Mouse (Mus musculus) liver, adult 2 months (tissue): ENCODE results near the gene Nxpe5. TPM values are rescaled to one million over a fixed set of nuclear protein-coding genes. Genes with fewer than 3 reads are reported as not detected.

Experiments
- DNase-seq: peaks from one replicate; pipeline ENCODE4 v3.0.0-alpha.2; 2011; ENCODE audit warnings: low read depth, low spot score; ENCODE audit errors: extremely low read depth
- H3K27ac ChIP-seq: fragments of 200-500 bp; replicated peaks from 2 replicates; pipeline ENCODE4 v1.5.1; 2012; ENCODE audit warnings: low read depth, mild to moderate bottlenecking, control low read depth, inconsistent platforms, low read length; ENCODE audit not compliant: insufficient read depth
- H3K27me3 ChIP-seq: fragments of 200-500 bp; 2 replicates; pipeline ENCODE4 v1.6.1; 2012; ENCODE audit warnings: mild to moderate bottlenecking, moderate library complexity, low read length, inconsistent platforms; ENCODE audit not compliant: control insufficient read depth, insufficient read depth
- H3K36me3 ChIP-seq: fragments of 200-500 bp; 2 replicates; pipeline ENCODE4 v1.6.1; 2012; ENCODE audit warnings: low read length, inconsistent platforms; ENCODE audit not compliant: control insufficient read depth, insufficient read depth
- H3K4me1 ChIP-seq: fragments of 200-500 bp; 2 replicates; pipeline ENCODE4 v1.6.1; 2011; ENCODE audit warnings: low read length; ENCODE audit not compliant: control insufficient read depth, insufficient read depth
- H3K4me3 ChIP-seq: fragments of 200-500 bp; 2 replicates; pipeline ENCODE4 v1.5.1; 2011; ENCODE audit warnings: low read depth, mild to moderate bottlenecking, control low read depth, low read length, moderate library complexity; ENCODE audit not compliant: insufficient read depth
- H3K79me2 ChIP-seq: fragments of 200-500 bp; 2 replicates; pipeline ENCODE4 v1.6.1; 2012; ENCODE audit warnings: inconsistent platforms, mild to moderate bottlenecking, low read length, moderate library complexity; ENCODE audit not compliant: control insufficient read depth, insufficient read depth
- H3K9ac ChIP-seq: fragments of 200-500 bp; 2 replicates; pipeline ENCODE4 v1.6.1; 2012; ENCODE audit warnings: low read depth, mild to moderate bottlenecking, control low read depth, inconsistent platforms, low read length
- CTCF ChIP-seq: fragments of 200-500 bp; IDR thresholded peaks from 2 replicates; pipeline ENCODE4 v1.5.1; 2011; ENCODE audit warnings: low read depth, low read length, control low read depth
- POLR2A ChIP-seq: fragments of 200-500 bp; IDR thresholded peaks from 2 replicates; pipeline ENCODE4 v1.6.1; 2011; ENCODE audit warnings: low read length, control low read depth; ENCODE audit not compliant: insufficient read depth; ENCODE audit errors: extremely low read depth
- WGBS: fragments of 180-500 bp; shearing (Covaris S2); methylation state at CpG from one replicate; pipeline ENCODE4 v1.1.7; 2018; 5-methylcytosine and 5-hydroxymethylcytosine counted together
- polyA plus RNA-seq: library from polyadenylated mRNA; depleted of rRNA; stranded (reverse); fragments of >200 nt; gene quantifications from 2 replicates; pipeline ENCODE4 v1.2.3, GENCODE M21; 2012; rRNA removed
- total RNA-seq: library from RNA; depleted of rRNA; stranded (reverse); fragments of >200 nt; gene quantifications from 2 replicates; pipeline ENCODE4 v1.2.3, GENCODE M21; 2014; rRNA removed

The Nxpe5 gene
- total and polyA plus RNA-seq, 2 experiments = 0.07 TPM; not detected in 1

DNA sequence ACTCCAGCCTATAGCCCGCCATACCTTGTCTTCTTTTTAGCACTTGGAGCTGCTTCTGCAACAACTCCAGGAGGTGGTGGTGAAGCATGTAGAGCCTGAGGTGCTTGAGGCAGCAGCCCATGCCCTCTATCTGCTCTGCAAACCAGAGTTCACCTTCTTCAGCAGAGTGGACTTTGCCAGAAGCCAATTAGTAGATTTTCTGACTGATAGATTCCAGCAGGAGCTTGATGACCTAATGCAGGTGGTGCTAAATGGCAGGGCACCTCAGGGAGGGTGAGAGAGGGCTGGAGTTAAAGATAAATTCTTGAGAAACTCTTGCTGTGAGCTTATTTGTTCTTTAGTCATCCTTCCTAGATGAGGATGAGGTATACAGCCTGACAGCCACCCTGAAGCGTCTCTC, 73.9 kb downstream of the Nxpe5 start:
- TF ChIP-seq CTCF (no peak), POLR2A (no peak)
- no peak overlapping the region for H3K27ac ChIP-seq
- H3K27me3 ChIP-seq = no peaks in the 10 kb centered on the region
- H3K36me3 ChIP-seq = no peaks in the 10 kb centered on the region
- H3K4me1 ChIP-seq = no peaks in the 10 kb centered on the region
- H3K9ac ChIP-seq = no peak overlapping the region
- no peak for DNase-seq
- no peaks in the 10 kb centered on the region for H3K79me2 ChIP-seq
- no peak overlapping the region for H3K4me3 ChIP-seq
- 91% methylated on average over 2 of the region's 2 CpGs for WGBS

Other genes with a start within 250 kb of the Nxpe5 start
- gene Azgp1, start 244.4 kb upstream of the Nxpe5 start, total RNA-seq = 1,462 and 1,614 TPM in 2 replicates
- 1,097 and 1,209 TPM in 2 replicates for gene Azgp1, start 244.4 kb upstream of the Nxpe5 start, polyA plus RNA-seq
- gene Smok3a, start 204.6 kb upstream of the Nxpe5 start, total RNA-seq = not detected in 2 replicates
- not detected in 2 replicates for gene Smok3a, start 204.6 kb upstream of the Nxpe5 start, polyA plus RNA-seq
- gene Smok3b, start 204.5 kb upstream of the Nxpe5 start, total RNA-seq = 0.37 TPM in 1 of 2 replicates, not detected in the other
- not detected in 2 replicates for gene Smok3b, start 204.5 kb upstream of the Nxpe5 start, polyA plus RNA-seq
- gene Smok3c, start 172.7 kb upstream of the Nxpe5 start, total RNA-seq = not detected in 2 replicates
- not detected in 2 replicates for gene Smok3c, start 172.7 kb upstream of the Nxpe5 start, polyA plus RNA-seq
- gene Zkscan1, start 140.8 kb upstream of the Nxpe5 start, total RNA-seq = 22.2 and 24.3 TPM in 2 replicates
- gene Zkscan1, start 140.8 kb upstream of the Nxpe5 start, polyA plus RNA-seq = 3.1 and 3.9 TPM in 2 replicates
- 8.9 and 10.2 TPM in 2 replicates for gene Zscan21, start 109.0 kb upstream of the Nxpe5 start, total RNA-seq
- gene Zscan21, start 109.0 kb upstream of the Nxpe5 start, polyA plus RNA-seq = 6.0 and 6.8 TPM in 2 replicates
- gene Zfp113, start 70.2 kb upstream of the Nxpe5 start, total RNA-seq = 3.5 and 3.8 TPM in 2 replicates
- 3.6 and 4.2 TPM in 2 replicates for gene Zfp113, start 70.2 kb upstream of the Nxpe5 start, polyA plus RNA-seq
- 61.9 and 74.4 TPM in 2 replicates for gene Cops6, start 64.8 kb upstream of the Nxpe5 start, total RNA-seq
- 109 and 118 TPM in 2 replicates for gene Cops6, start 64.8 kb upstream of the Nxpe5 start, polyA plus RNA-seq
- 9.6 and 12.3 TPM in 2 replicates for gene Ap4m1, start 53.9 kb upstream of the Nxpe5 start, total RNA-seq
- gene Ap4m1, start 53.9 kb upstream of the Nxpe5 start, polyA plus RNA-seq = 9.1 and 14.8 TPM in 2 replicates
- gene Mcm7, start 53.5 kb upstream of the Nxpe5 start, total RNA-seq = 11.0 and 14.8 TPM in 2 replicates
- 9.7 and 12.4 TPM in 2 replicates for gene Mcm7, start 53.5 kb upstream of the Nxpe5 start, polyA plus RNA-seq
- gene Taf6, start 38.4 kb upstream of the Nxpe5 start, total RNA-seq = 14.2 and 14.9 TPM in 2 replicates
- gene Taf6, start 38.4 kb upstream of the Nxpe5 start, polyA plus RNA-seq = 29.9 and 32.7 TPM in 2 replicates
- gene Cnpy4, start 38.4 kb upstream of the Nxpe5 start, total RNA-seq = 4.9 and 5.0 TPM in 2 replicates
- gene Cnpy4, start 38.4 kb upstream of the Nxpe5 start, polyA plus RNA-seq = 1.3 and 1.7 TPM in 2 replicates
- gene Mblac1, start 31.6 kb upstream of the Nxpe5 start, total RNA-seq = 1.0 and 1.1 TPM in 2 replicates
- 2.1 and 2.7 TPM in 2 replicates for gene Mblac1, start 31.6 kb upstream of the Nxpe5 start, polyA plus RNA-seq
- 99.9 and 105 TPM in 2 replicates for gene Lamtor4, start 29.6 kb downstream of the Nxpe5 start, total RNA-seq
- gene Lamtor4, start 29.6 kb downstream of the Nxpe5 start, polyA plus RNA-seq = 177 and 206 TPM in 2 replicates
- 3.1 and 3.2 TPM in 2 replicates for gene BC037034, start 38.1 kb downstream of the Nxpe5 start, total RNA-seq
- gene BC037034, start 38.1 kb downstream of the Nxpe5 start, polyA plus RNA-seq = 16.8 and 24.1 TPM in 2 replicates
- not detected in 2 replicates for gene Gal3st4, start 46.9 kb downstream of the Nxpe5 start, total RNA-seq
- gene Gal3st4, start 46.9 kb downstream of the Nxpe5 start, polyA plus RNA-seq = not detected in 2 replicates
- not detected in 2 replicates for gene Gm43720, start 54.1 kb downstream of the Nxpe5 start, total RNA-seq
- gene Gm43720, start 54.1 kb downstream of the Nxpe5 start, polyA plus RNA-seq = not detected in 2 replicates
- gene Gpc2, start 54.1 kb downstream of the Nxpe5 start, total RNA-seq = 0.09 TPM in 1 of 2 replicates, not detected in the other
- gene Gpc2, start 54.1 kb downstream of the Nxpe5 start, polyA plus RNA-seq = 0.15 and 0.18 TPM in 2 replicates
- 0.07 and 0.09 TPM in 2 replicates for gene Stag3, start 54.3 kb downstream of the Nxpe5 start, total RNA-seq
- gene Stag3, start 54.3 kb downstream of the Nxpe5 start, polyA plus RNA-seq = 0.09 TPM in 1 of 2 replicates, not detected in the other
- 0.92 and 0.94 TPM in 2 replicates for gene Pvrig, start 116.1 kb downstream of the Nxpe5 start, total RNA-seq
- gene Pvrig, start 116.1 kb downstream of the Nxpe5 start, polyA plus RNA-seq = 0.25 and 0.50 TPM in 2 replicates
- 5.6 and 5.8 TPM in 2 replicates for gene Zfp157, start 215.6 kb downstream of the Nxpe5 start, total RNA-seq
- 1.4 and 1.5 TPM in 2 replicates for gene Zfp157, start 215.6 kb downstream of the Nxpe5 start, polyA plus RNA-seq